Mouse (Mus musculus) heart, embryonic 13.5 days (tissue): ENCODE data around the gene Mrps27. TPM values are rescaled to one million over a fixed set of nuclear protein-coding genes. Genes with fewer than 3 reads are reported as not detected.

Source experiments
- ATAC-seq: fragments of 200-750 bp; cut with Nextera tagmentation; 2 replicates; pipeline ENCODE4 v1.8.0; 2017; ENCODE audit warnings: moderate TSS enrichment; ENCODE audit not compliant: insufficient number of reproducible peaks, low FRiP score, low TSS enrichment; ENCODE audit errors: extremely low read depth
- H3K27ac ChIP-seq: fragments of 300-500 bp; sonication (generic); replicated peaks from 2 replicates; pipeline ENCODE4 v1.5.1; 2015; ENCODE audit warnings: moderate library complexity, mild to moderate bottlenecking, inconsistent platforms
- H3K27me3 ChIP-seq: fragments of 300-500 bp; sonication (generic); replicated peaks from 2 replicates; pipeline ENCODE4 v1.6.1; 2015; ENCODE audit warnings: mild to moderate bottlenecking, inconsistent platforms
- H3K36me3 ChIP-seq: fragments of 300-500 bp; sonication (generic); 2 replicates; pipeline ENCODE4 v1.6.1; 2015; ENCODE audit warnings: mild to moderate bottlenecking, inconsistent platforms
- H3K4me1 ChIP-seq: fragments of 300-500 bp; sonication (generic); 2 replicates; pipeline ENCODE4 v1.6.1; 2015; ENCODE audit warnings: inconsistent platforms
- H3K4me2 ChIP-seq: fragments of 300-500 bp; sonication (generic); 2 replicates; pipeline ENCODE4 v1.6.1; 2015; ENCODE audit warnings: inconsistent platforms, mild to moderate bottlenecking, moderate library complexity
- H3K4me3 ChIP-seq: fragments of 300-500 bp; sonication (generic); 2 replicates; pipeline ENCODE4 v1.5.1; 2015; ENCODE audit warnings: moderate library complexity, mild to moderate bottlenecking, inconsistent platforms
- H3K9ac ChIP-seq: fragments of 300-500 bp; sonication (generic); 2 replicates; pipeline ENCODE4 v1.6.1; 2015; ENCODE audit warnings: inconsistent platforms, mild to moderate bottlenecking, moderate library complexity
- H3K9me3 ChIP-seq: fragments of 300-500 bp; sonication (generic); 2 replicates; pipeline ENCODE4 v1.6.1; 2016; ENCODE audit warnings: inconsistent platforms
- WGBS: fragments of 180-500 bp; shearing (Covaris S2); methylation state at CpG from one replicate; pipeline ENCODE4 v1.1.7; 2015; ENCODE audit warnings: mixed read lengths; 5-methylcytosine and 5-hydroxymethylcytosine counted together
- polyA plus RNA-seq: library from polyadenylated mRNA; unstranded; fragments of >200 nt; fragmentation: Nextera tagmentation; extraction: Ambion mirVana; gene quantifications from 2 replicates; pipeline ENCODE4 v1.2.1, GENCODE M21; 2015

The Mrps27 gene
- polyA plus RNA-seq, 1 experiment from 2014 or later, result 69.5 TPM

GRCm38 (mm10) chr13:99373684-99374083, 29.1 kb downstream of the Mrps27 start:
- WGBS, result 74% methylated on average over 7 of the region's 7 CpGs
- H3K4me3 ChIP-seq, result no peak overlapping the region
- no peak overlapping the region for H3K27ac ChIP-seq
- no peak overlapping the region for H3K4me2 ChIP-seq
- no peak overlapping the region for H3K9ac ChIP-seq
- ATAC-seq, result no peak
- H3K9me3 ChIP-seq, result no peaks in the 10 kb centered on the region
- H3K36me3 ChIP-seq, result peaks cover 13% of the 10 kb centered on the region; the same call in 1 of the 2 replicates
- peaks cover 11% of the 10 kb centered on the region for H3K4me1 ChIP-seq
- no peaks in the 10 kb centered on the region for H3K27me3 ChIP-seq

- Histone ChIP-seq H3K9me3 (no peaks in the 10 kb centered on the region), H3K27me3 (no peaks in the 10 kb centered on the region), H3K36me3 (peaks cover 9% of the 10 kb centered on the region; the same call in 1 of the 2 replicates), H3K4me1 (peaks cover 6% of the 10 kb centered on the region), H3K4me3 (no peak overlapping the region), H3K27ac (no peak overlapping the region), H3K4me2 (no peak overlapping the region), H3K9ac (no peak overlapping the region)
- 76% methylated on average over 4 of the region's 4 CpGs for WGBS
- no peak for ATAC-seq
Measured at GRCm38 (mm10) chr13:99374191-99374590, 29.6 kb downstream of the Mrps27 start.

- WGBS, result 28% methylated on average over 6 of the region's 6 CpGs
- H3K9ac ChIP-seq, result no peak overlapping the region
- no peak overlapping the region for H3K4me2 ChIP-seq
- no peaks in the 10 kb centered on the region for H3K9me3 ChIP-seq
- ATAC-seq, result no peak
- no peak overlapping the region for H3K4me3 ChIP-seq
- H3K27me3 ChIP-seq, result no peaks in the 10 kb centered on the region
- peaks cover 3% of the 10 kb centered on the region for H3K36me3 ChIP-seq
- H3K4me1 ChIP-seq, result peaks cover 6% of the 10 kb centered on the region; the same call in 1 of the 2 replicates
- H3K27ac ChIP-seq, result no peak overlapping the region
Measured at GRCm38 (mm10) chr13:99375550-99375949, 31.0 kb downstream of the Mrps27 start.

- no peak overlapping the region for H3K4me3 ChIP-seq
- no peak overlapping the region for H3K9ac ChIP-seq
- H3K4me2 ChIP-seq, result no peak overlapping the region
- H3K9me3 ChIP-seq, result no peaks in the 10 kb centered on the region
- peaks cover 13% of the 10 kb centered on the region for H3K36me3 ChIP-seq
- H3K4me1 ChIP-seq, result peaks cover 6% of the 10 kb centered on the region; the same call in 1 of the 2 replicates
- WGBS, result 61% methylated on average over 6 of the region's 6 CpGs
- no peak for ATAC-seq
- H3K27ac ChIP-seq, result no peak overlapping the region
- H3K27me3 ChIP-seq, result no peaks in the 10 kb centered on the region
Measured at GRCm38 (mm10) chr13:99377055-99377454, 32.5 kb downstream of the Mrps27 start.

GRCm38 (mm10) chr13:99378223-99378622, 33.6 kb downstream of the Mrps27 start:
- H3K36me3 ChIP-seq, result peaks cover 13% of the 10 kb centered on the region
- no peak overlapping the region for H3K4me3 ChIP-seq
- ATAC-seq, result no peak
- no peaks in the 10 kb centered on the region for H3K27me3 ChIP-seq
- H3K27ac ChIP-seq, result no peak overlapping the region
- H3K4me2 ChIP-seq, result no peak overlapping the region
- WGBS, result 76% methylated on average over 1 of the region's 1 CpGs
- peaks cover 6% of the 10 kb centered on the region; the same call in 1 of the 2 replicates for H3K4me1 ChIP-seq
- no peaks in the 10 kb centered on the region for H3K9me3 ChIP-seq
- no peak overlapping the region for H3K9ac ChIP-seq

GRCm38 (mm10) chr13:99382373-99382772, 37.8 kb downstream of the Mrps27 start:
- 34% methylated on average over 6 of the region's 6 CpGs for WGBS
- Histone ChIP-seq H3K4me1 (peaks cover 5% of the 10 kb centered on the region; the same call in 1 of the 2 replicates), H3K27ac (no peak overlapping the region), H3K27me3 (no peaks in the 10 kb centered on the region), H3K4me2 (no peak overlapping the region), H3K9me3 (no peaks in the 10 kb centered on the region), H3K4me3 (no peak overlapping the region), H3K9ac (no peak overlapping the region), H3K36me3 (peaks cover 18% of the 10 kb centered on the region)
- ATAC-seq, result no peak

- WGBS, result 69% methylated on average over 7 of the region's 7 CpGs
- peak overlapping the region; percentile 51 for H3K27ac ChIP-seq
- peaks cover 15% of the 10 kb centered on the region for H3K36me3 ChIP-seq
Measured at GRCm38 (mm10) chr13:99384555-99385203, 40.1 kb downstream of the Mrps27 start.

GRCm38 (mm10) chr13:99385911-99386310, 41.3 kb downstream of the Mrps27 start:
- Histone ChIP-seq H3K36me3 (peaks cover 18% of the 10 kb centered on the region; the same call in 1 of the 2 replicates), H3K9me3 (no peaks in the 10 kb centered on the region), H3K4me3 (no peak overlapping the region), H3K27me3 (no peaks in the 10 kb centered on the region), H3K27ac (no peak overlapping the region), H3K9ac (no peak overlapping the region), H3K4me1 (peaks cover 5% of the 10 kb centered on the region; the same call in 1 of the 2 replicates), H3K4me2 (no peak overlapping the region)
- no peak for ATAC-seq
- WGBS, result 85% methylated on average over 6 of the region's 6 CpGs

More at GRCm38 (mm10) chr13:99384555-99385203, 40.1 kb downstream of the Mrps27 start:
- no peak overlapping the region for H3K4me3 ChIP-seq
- no peak overlapping the region for H3K9ac ChIP-seq
- peaks cover 5% of the 10 kb centered on the region; the same call in 1 of the 2 replicates for H3K4me1 ChIP-seq
- H3K27me3 ChIP-seq, result no peaks in the 10 kb centered on the region
- no peak for ATAC-seq
- H3K4me2 ChIP-seq, result no peak overlapping the region
- H3K9me3 ChIP-seq, result no peaks in the 10 kb centered on the region

GRCm38 (mm10) chr13:99386341-99386740, 41.8 kb downstream of the Mrps27 start:
- Histone ChIP-seq H3K27ac (0 out of 2 replicates have a peak overlapping the region, but pooled peaks have one; percentile 2), H3K9ac (no peak overlapping the region), H3K36me3 (peaks cover 14% of the 10 kb centered on the region; the same call in 1 of the 2 replicates), H3K4me2 (no peak overlapping the region), H3K9me3 (no peaks in the 10 kb centered on the region), H3K4me3 (no peak overlapping the region), H3K27me3 (no peaks in the 10 kb centered on the region), H3K4me1 (peaks cover 7% of the 10 kb centered on the region; the same call in 1 of the 2 replicates)
- 86% methylated on average over 7 of the region's 7 CpGs for WGBS
- ATAC-seq, result no peak

- Histone ChIP-seq H3K4me3 (no peak overlapping the region), H3K9me3 (no peaks in the 10 kb centered on the region), H3K4me2 (no peak overlapping the region), H3K9ac (no peak overlapping the region), H3K27ac (no peak overlapping the region), H3K4me1 (peaks cover 9% of the 10 kb centered on the region; the same call in 1 of the 2 replicates), H3K36me3 (0 out of 2 replicates have a peak, but pooled peaks cover 8% of the 10 kb centered on the region), H3K27me3 (no peaks in the 10 kb centered on the region)
- no peak for ATAC-seq
- 72% methylated on average over 7 of the region's 7 CpGs for WGBS
Measured at GRCm38 (mm10) chr13:99387901-99388811, 43.6 kb downstream of the Mrps27 start.

GRCm38 (mm10) chr13:99391417-99391816, 46.8 kb downstream of the Mrps27 start:
- Histone ChIP-seq H3K4me1 (peaks cover 19% of the 10 kb centered on the region), H3K27me3 (no peaks in the 10 kb centered on the region), H3K9ac (no peak overlapping the region), H3K9me3 (no peaks in the 10 kb centered on the region), H3K36me3 (peaks cover 8% of the 10 kb centered on the region; the same call in 1 of the 2 replicates), H3K4me2 (no peak overlapping the region), H3K4me3 (no peak overlapping the region), H3K27ac (no peak overlapping the region)
- WGBS, result 76% methylated on average over 3 of the region's 3 CpGs
- ATAC-seq, result no peak
